Mouse (Mus musculus): ENCODE measurements around the gene Fam208a. TPM values are rescaled to one million over a fixed set of nuclear protein-coding genes. Genes with fewer than 3 reads are reported as not detected.
A peak's percentile ranks its signal among the peaks of the same experiment; 100 is the strongest.

The Fam208a gene
- polyA plus RNA-seq, 1 experiment from 2014 or later = 11.5 TPM

- Histone ChIP-seq H3K4me3 (no peak overlapping the region), H3K9me3 (no peaks in the 10 kb centered on the region)
Measured at GRCm38 (mm10) chr14:27401717-27402278, 26.8 kb upstream of the Fam208a start.

GRCm38 (mm10) chr14:27402332-27403250 lies 26.0 kb upstream of the Fam208a start:
- H3K27me3 ChIP-seq (ENCODE audit: insufficient read depth, poor library complexity, severe bottlenecking) = no peaks in the 10 kb centered on the region
- H3K36me3 ChIP-seq = no peaks in the 10 kb centered on the region
- H3K4me3 ChIP-seq = no peak overlapping the region
- no peaks in the 10 kb centered on the region for H3K9me3 ChIP-seq
- H3K27ac ChIP-seq = no peak overlapping the region
- WGBS = 86% methylated on average over 10 of the region's 10 CpGs
- no peak for DNase-seq (ENCODE audit: low spot score)
- H3K4me1 ChIP-seq (replicated peaks) = no peaks in the 10 kb centered on the region

More at GRCm38 (mm10) chr14:27401717-27402278, 26.8 kb upstream of the Fam208a start:
- WGBS = 89% methylated on average over 12 of the region's 12 CpGs
- Histone ChIP-seq H3K27me3 (ENCODE audit: insufficient read depth, poor library complexity, severe bottlenecking) (no peaks in the 10 kb centered on the region), H3K4me1 (replicated peaks) (no peaks in the 10 kb centered on the region), H3K27ac (no peak overlapping the region), H3K36me3 (no peaks in the 10 kb centered on the region)
- DNase-seq (ENCODE audit: low spot score) = no peak

- H3K36me3 ChIP-seq = no peaks in the 10 kb centered on the region
- H3K9me3 ChIP-seq = peaks cover 7% of the 10 kb centered on the region; the same call in 1 of the 2 replicates
- no peak overlapping the region for H3K4me3 ChIP-seq
- no peak overlapping the region for H3K27ac ChIP-seq
- H3K27me3 ChIP-seq (ENCODE audit: insufficient read depth, poor library complexity, severe bottlenecking) = no peaks in the 10 kb centered on the region
- H3K4me1 ChIP-seq (replicated peaks) = no peaks in the 10 kb centered on the region
- 95% methylated on average over 4 of the region's 4 CpGs for WGBS
- no peak for DNase-seq (ENCODE audit: low spot score)
Measured at GRCm38 (mm10) chr14:27405452-27405851, 23.2 kb upstream of the Fam208a start.

- no peaks in the 10 kb centered on the region for H3K27me3 ChIP-seq (ENCODE audit: insufficient read depth, poor library complexity, severe bottlenecking)
- H3K36me3 ChIP-seq = no peaks in the 10 kb centered on the region
- no peak overlapping the region for H3K4me3 ChIP-seq
- WGBS = 93% methylated on average over 2 of the region's 2 CpGs
- DNase-seq (ENCODE audit: low spot score) = no peak
- H3K9me3 ChIP-seq = peaks cover 7% of the 10 kb centered on the region; the same call in 1 of the 2 replicates
- no peaks in the 10 kb centered on the region for H3K4me1 ChIP-seq (replicated peaks)
- H3K27ac ChIP-seq = no peak overlapping the region
Measured at GRCm38 (mm10) chr14:27405947-27406346, 22.7 kb upstream of the Fam208a start.

DNA sequence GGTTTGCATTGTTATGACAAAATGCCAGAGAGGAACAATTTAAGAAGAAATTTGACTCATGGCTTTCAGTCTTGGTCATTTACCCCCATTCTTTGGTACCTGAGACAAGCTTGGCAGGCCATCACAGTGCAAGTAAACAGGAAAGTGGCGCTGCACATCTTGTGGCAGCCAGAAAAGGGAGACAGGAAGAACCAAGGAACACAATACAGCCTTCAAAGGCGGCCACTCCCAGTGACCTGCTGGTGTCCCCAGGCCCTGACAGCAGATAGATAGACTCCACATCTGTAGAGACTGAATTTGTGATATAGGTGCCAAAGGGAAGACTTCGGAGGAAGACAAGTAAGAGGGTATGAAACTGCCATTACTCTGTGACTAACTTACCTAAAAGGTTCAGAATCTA lies 20.4 kb upstream of the Fam208a start:
- Histone ChIP-seq H3K9me3 (peaks cover 7% of the 10 kb centered on the region; the same call in 1 of the 2 replicates), H3K27me3 (ENCODE audit: insufficient read depth, poor library complexity, severe bottlenecking) (no peaks in the 10 kb centered on the region), H3K4me3 (no peak overlapping the region), H3K4me1 (replicated peaks) (no peaks in the 10 kb centered on the region), H3K36me3 (no peaks in the 10 kb centered on the region), H3K27ac (no peak overlapping the region)
- WGBS = 87% methylated on average over 3 of the region's 3 CpGs
- no peak for DNase-seq (ENCODE audit: low spot score)

DNA sequence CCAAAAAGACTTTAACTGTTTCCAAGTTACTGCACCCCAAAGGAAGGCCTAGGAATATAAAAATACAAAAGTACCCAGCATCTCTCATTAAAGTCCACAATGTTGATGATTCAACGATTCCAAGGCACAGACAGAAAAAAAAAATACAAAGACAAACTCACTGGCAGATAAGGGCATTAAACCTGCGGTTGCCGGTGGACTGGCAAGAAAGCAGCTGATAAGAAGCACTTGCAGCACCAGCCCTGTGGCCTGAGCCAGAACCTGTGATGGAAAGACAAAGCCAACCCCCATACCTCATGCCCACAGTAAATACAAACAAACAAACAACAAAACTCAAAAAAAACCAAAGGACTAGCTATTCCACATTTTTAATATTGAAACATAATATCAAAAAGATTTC lies 19.0 kb upstream of the Fam208a start:
- Histone ChIP-seq H3K9me3 (peaks cover 7% of the 10 kb centered on the region; the same call in 1 of the 2 replicates), H3K27me3 (ENCODE audit: insufficient read depth, poor library complexity, severe bottlenecking) (no peaks in the 10 kb centered on the region), H3K4me3 (no peak overlapping the region), H3K27ac (no peak overlapping the region), H3K36me3 (no peaks in the 10 kb centered on the region), H3K4me1 (replicated peaks) (no peaks in the 10 kb centered on the region)
- no peak for DNase-seq (ENCODE audit: low spot score)
- 91% methylated on average over 3 of the region's 3 CpGs for WGBS

GRCm38 (mm10) chr14:27411492-27411891 lies 17.1 kb upstream of the Fam208a start:
- H3K4me1 ChIP-seq (replicated peaks) = no peaks in the 10 kb centered on the region
- no peak overlapping the region for H3K4me3 ChIP-seq
- no peak for DNase-seq (ENCODE audit: low spot score)
- no peak overlapping the region for H3K27ac ChIP-seq
- WGBS = 93% methylated on average over 7 of the region's 7 CpGs
- no peaks in the 10 kb centered on the region for H3K27me3 ChIP-seq (ENCODE audit: insufficient read depth, poor library complexity, severe bottlenecking)
- H3K36me3 ChIP-seq = no peaks in the 10 kb centered on the region
- peaks cover 7% of the 10 kb centered on the region; the same call in 1 of the 2 replicates for H3K9me3 ChIP-seq

- H3K27me3 ChIP-seq (ENCODE audit: insufficient read depth, poor library complexity, severe bottlenecking) = no peaks in the 10 kb centered on the region
- H3K36me3 ChIP-seq = no peaks in the 10 kb centered on the region
- no peak for DNase-seq (ENCODE audit: low spot score)
- H3K9me3 ChIP-seq = peaks cover 7% of the 10 kb centered on the region; the same call in 1 of the 2 replicates
- no peak overlapping the region for H3K4me3 ChIP-seq
- WGBS = 85% methylated on average over 8 of the region's 8 CpGs
- H3K4me1 ChIP-seq (replicated peaks) = no peaks in the 10 kb centered on the region
- H3K27ac ChIP-seq = no peak overlapping the region
Measured at GRCm38 (mm10) chr14:27412699-27413098, 15.9 kb upstream of the Fam208a start.

DNA sequence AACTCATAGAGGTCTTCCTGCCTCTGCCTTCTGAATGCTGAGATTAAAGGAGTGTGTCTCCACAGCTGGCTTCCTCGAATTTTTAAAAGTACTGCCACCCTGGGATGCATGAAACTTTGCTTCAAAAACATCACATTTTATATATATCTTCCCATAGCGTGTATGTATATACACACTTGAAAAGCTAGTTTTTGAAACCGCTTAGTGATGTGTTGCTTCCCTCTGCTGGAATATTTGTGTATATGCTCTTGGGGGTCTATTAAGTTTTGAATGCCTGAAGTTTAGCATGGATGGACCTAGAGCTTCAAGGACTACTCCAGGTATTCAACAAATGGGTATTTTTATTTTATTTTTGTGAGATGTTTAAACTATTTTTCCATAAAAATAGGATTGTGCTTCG lies 14.7 kb upstream of the Fam208a start:
- peaks cover 7% of the 10 kb centered on the region; the same call in 1 of the 2 replicates for H3K9me3 ChIP-seq
- no peaks in the 10 kb centered on the region for H3K4me1 ChIP-seq (replicated peaks)
- WGBS = 55% methylated on average over 4 of the region's 4 CpGs

GRCm38 (mm10) chr14:27420816-27421215 lies 7.8 kb upstream of the Fam208a start:
- no peak overlapping the region for H3K27ac ChIP-seq
- H3K4me3 ChIP-seq = no peak overlapping the region
- no peaks in the 10 kb centered on the region for H3K4me1 ChIP-seq (replicated peaks)
- no peaks in the 10 kb centered on the region for H3K27me3 ChIP-seq (ENCODE audit: insufficient read depth, poor library complexity, severe bottlenecking)
- no peak for DNase-seq (ENCODE audit: low spot score)
- H3K36me3 ChIP-seq = no peaks in the 10 kb centered on the region
- 83% methylated on average over 3 of the region's 3 CpGs for WGBS
- 0 out of 2 replicates have a peak, but pooled peaks cover 2% of the 10 kb centered on the region for H3K9me3 ChIP-seq

More for the DNA sequence above, 14.7 kb upstream of the Fam208a start:
- H3K27me3 ChIP-seq (ENCODE audit: insufficient read depth, poor library complexity, severe bottlenecking) = no peaks in the 10 kb centered on the region
- H3K27ac ChIP-seq = no peak overlapping the region
- H3K36me3 ChIP-seq = no peaks in the 10 kb centered on the region
- no peak overlapping the region for H3K4me3 ChIP-seq
- DNase-seq (ENCODE audit: low spot score) = no peak

GRCm38 (mm10) chr14:27422301-27422700 lies 6.3 kb upstream of the Fam208a start:
- peaks cover 2% of the 10 kb centered on the region; the same call in 1 of the 2 replicates for H3K9me3 ChIP-seq
- no peak overlapping the region for H3K4me3 ChIP-seq
- DNase-seq (ENCODE audit: low spot score) = no peak
- WGBS = 93% methylated on average over 1 of the region's 1 CpGs
- H3K27ac ChIP-seq = no peak overlapping the region
- peaks cover 5% of the 10 kb centered on the region for H3K27me3 ChIP-seq (ENCODE audit: insufficient read depth, poor library complexity, severe bottlenecking)
- H3K4me1 ChIP-seq (replicated peaks) = no peaks in the 10 kb centered on the region
- no peaks in the 10 kb centered on the region for H3K36me3 ChIP-seq

DNA sequence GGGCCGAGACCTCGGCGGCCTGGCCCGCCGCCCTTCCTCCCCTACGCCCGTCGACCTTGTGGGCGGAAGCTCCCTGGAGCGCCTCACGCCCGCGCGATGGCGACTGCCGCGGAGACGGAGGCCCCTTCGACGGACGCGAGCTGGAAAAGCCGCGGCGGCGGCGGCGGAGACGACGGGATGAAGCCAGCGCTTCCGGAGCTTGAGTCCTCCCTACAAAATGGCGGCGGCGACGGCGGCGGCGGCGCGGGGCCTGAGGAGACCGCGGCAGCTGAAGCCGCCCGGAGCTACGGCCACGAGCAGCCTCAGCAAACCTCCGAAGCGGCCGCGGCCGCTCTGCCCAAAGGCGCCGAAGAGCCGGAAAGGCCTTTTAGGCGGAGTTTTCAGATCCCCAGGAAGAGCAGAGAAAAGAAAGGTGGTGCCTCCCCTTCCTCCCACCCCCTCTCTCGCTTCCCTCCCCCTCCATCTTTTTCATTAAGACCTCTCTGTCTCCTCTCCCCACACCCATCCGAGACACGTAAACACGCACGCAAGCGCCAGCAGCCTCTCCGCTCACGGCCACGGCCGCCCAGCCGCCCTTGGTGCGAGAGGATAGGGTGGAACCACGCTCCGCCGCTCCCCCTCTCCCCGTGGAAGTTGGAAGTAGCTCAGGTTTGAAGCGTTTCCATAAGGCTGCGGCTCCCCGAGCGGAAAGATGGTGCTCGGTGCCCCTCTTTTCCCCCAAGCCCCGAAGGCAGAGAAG lies 508 bp downstream of the Fam208a start:
- Histone ChIP-seq H3K4me3 (peak overlapping the region; percentile 74), H3K36me3 (peaks cover 39% of the 10 kb centered on the region), H3K27ac (peak overlapping the region; percentile 99), H3K9me3 (peaks cover 24% of the 10 kb centered on the region), H3K4me1 (replicated peaks) (peaks cover 14% of the 10 kb centered on the region), H3K27me3 (ENCODE audit: insufficient read depth, poor library complexity, severe bottlenecking) (peaks cover 16% of the 10 kb centered on the region)
- DNase-seq (ENCODE audit: low spot score) = peak; percentile 77
- WGBS = under 1% methylated on average over 78 of the region's 78 CpGs
